Mouse (Mus musculus) hindbrain, embryonic 11.5 days (tissue): ENCODE data around the gene Wasf2. TPM values are rescaled to one million over a fixed set of nuclear protein-coding genes. Genes with fewer than 3 reads are reported as not detected.

Source experiments
- ATAC-seq: fragments of 200-750 bp; cut with Nextera tagmentation; 2 replicates; pipeline ENCODE4 v1.8.0; 2017; ENCODE audit warnings: mild to moderate bottlenecking, moderate TSS enrichment, moderate library complexity; ENCODE audit not compliant: low FRiP score
- DNase-seq: peaks from one replicate; pipeline ENCODE4 v3.0.0-alpha.2; 2015; ENCODE audit warnings: low spot score
- H3K27ac ChIP-seq: fragments of 300-500 bp; sonication (generic); 2 replicates; pipeline ENCODE4 v1.5.1; 2014; ENCODE audit warnings: mild to moderate bottlenecking, low read depth, low read length
- H3K27me3 ChIP-seq: fragments of 300-500 bp; sonication (generic); 2 replicates; pipeline ENCODE4 v1.6.1; 2014; ENCODE audit warnings: mild to moderate bottlenecking, low read length, moderate library complexity, mixed read lengths; ENCODE audit not compliant: control insufficient read depth, insufficient read depth
- H3K36me3 ChIP-seq: fragments of 300-500 bp; sonication (generic); 2 replicates; pipeline ENCODE4 v1.6.1; 2014; ENCODE audit warnings: mild to moderate bottlenecking, low read length, moderate library complexity, mixed read lengths; ENCODE audit not compliant: control insufficient read depth, insufficient read depth
- H3K4me1 ChIP-seq: fragments of 300-500 bp; sonication (generic); replicated peaks from 2 replicates; pipeline ENCODE4 v1.6.1; 2014; ENCODE audit warnings: low read length, mixed read lengths; ENCODE audit not compliant: control insufficient read depth, insufficient read depth
- H3K4me2 ChIP-seq: fragments of 300-500 bp; sonication (generic); replicated peaks from 2 replicates; pipeline ENCODE4 v1.6.1; 2014; ENCODE audit warnings: mild to moderate bottlenecking, low read depth, low read length
- H3K4me3 ChIP-seq: fragments of 300-500 bp; sonication (generic); 2 replicates; pipeline ENCODE4 v1.5.1; 2014; ENCODE audit warnings: low read depth, low read length
- H3K9ac ChIP-seq: fragments of 300-500 bp; sonication (generic); 2 replicates; pipeline ENCODE4 v1.6.1; 2014; ENCODE audit warnings: low read depth, low read length
- H3K9me3 ChIP-seq: fragments of 300-500 bp; sonication (generic); 2 replicates; pipeline ENCODE4 v1.6.1; 2016; ENCODE audit warnings: low read length; ENCODE audit not compliant: control insufficient read depth
- WGBS: fragments of 180-500 bp; shearing (Covaris S2); extraction: QIAGEN DNeasy Blood & Tissue Kit; methylation state at CpG from one replicate; pipeline ENCODE4 v1.1.7; 2014; 5-methylcytosine and 5-hydroxymethylcytosine counted together
- polyA plus RNA-seq: library from polyadenylated mRNA; unstranded; fragments of >200 nt; fragmentation: Nextera tagmentation; extraction: Ambion mirVana; gene quantifications from 2 replicates; pipeline ENCODE4 v1.2.1, GENCODE M21; 2014

Wasf2 gene
- polyA plus RNA-seq, 1 experiment from 2014 or later = 58.4 TPM

DNA sequence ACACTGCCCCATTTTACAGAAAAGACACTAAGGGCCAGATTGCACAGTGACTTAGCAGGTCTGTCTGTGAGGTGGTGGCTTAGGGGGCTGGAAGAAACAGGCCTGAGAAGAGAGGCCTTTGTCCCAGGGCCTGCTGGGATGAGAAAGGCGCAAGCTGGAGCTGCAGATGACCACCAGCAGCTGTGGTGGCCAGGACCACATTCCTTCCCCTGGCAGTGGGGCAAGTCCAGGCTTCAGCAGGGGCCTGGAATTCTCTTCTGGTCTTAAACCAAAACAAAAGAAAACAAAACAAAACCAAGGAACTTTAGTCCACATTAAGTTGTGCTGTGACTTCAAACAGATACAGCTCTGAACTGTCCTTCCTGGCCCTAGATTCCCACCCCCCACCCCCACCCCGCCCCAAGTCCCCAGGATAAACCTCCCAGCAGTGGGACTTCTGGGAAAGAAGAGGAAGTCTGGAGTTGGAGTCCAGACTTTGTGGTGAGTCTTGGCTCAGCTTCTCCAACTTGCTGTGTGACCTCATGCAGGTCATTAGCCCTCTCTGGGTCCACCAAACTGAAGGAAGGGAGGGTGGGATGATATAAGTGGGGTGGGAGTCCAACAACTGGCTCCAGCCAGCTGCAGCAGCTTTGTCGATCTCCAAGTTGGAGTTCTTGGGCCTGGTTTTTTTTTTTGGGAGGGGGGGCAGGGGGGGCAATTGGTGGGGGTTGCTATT lies 13.4 kb upstream of the Wasf2 start:
- ATAC-seq (no peak), DNase-seq (no peak)
- Histone ChIP-seq H3K4me1 (peaks cover 2% of the 10 kb centered on the region; the same call in 1 of the 2 replicates), H3K4me2 (no peak overlapping the region), H3K27me3 (no peaks in the 10 kb centered on the region), H3K4me3 (no peak overlapping the region), H3K36me3 (no peaks in the 10 kb centered on the region), H3K9me3 (no peaks in the 10 kb centered on the region), H3K27ac (peak overlapping the region; percentile 75), H3K9ac (no peak overlapping the region)
- 59% methylated on average over 3 of the region's 3 CpGs for whole genome bisulfite sequencing

GRCm38 (mm10) chr4:133117556-133118411 lies 12.5 kb upstream of the Wasf2 start:
- ATAC-seq (no peak), DNase-seq (peak; percentile 28)
- H3K27me3 ChIP-seq = no peaks in the 10 kb centered on the region
- no peak overlapping the region for H3K4me2 ChIP-seq
- peak overlapping the region; percentile 75 for H3K27ac ChIP-seq
- 31% methylated on average over 17 of the region's 18 CpGs for WGBS
- H3K9me3 ChIP-seq = no peaks in the 10 kb centered on the region
- no peaks in the 10 kb centered on the region for H3K36me3 ChIP-seq
- H3K4me3 ChIP-seq = no peak overlapping the region
- H3K4me1 ChIP-seq = peaks cover 2% of the 10 kb centered on the region; the same call in 1 of the 2 replicates
- H3K9ac ChIP-seq = no peak overlapping the region

GRCm38 (mm10) chr4:133118775-133119375 lies 11.4 kb upstream of the Wasf2 start:
- Histone ChIP-seq H3K4me2 (no peak overlapping the region), H3K27me3 (no peaks in the 10 kb centered on the region), H3K9me3 (no peaks in the 10 kb centered on the region), H3K4me1 (peaks cover 2% of the 10 kb centered on the region; the same call in 1 of the 2 replicates), H3K4me3 (no peak overlapping the region), H3K27ac (no peak overlapping the region), H3K36me3 (no peaks in the 10 kb centered on the region), H3K9ac (no peak overlapping the region)
- DNase-seq (no peak), ATAC-seq (no peak)
- WGBS = 90% methylated on average over 6 of the region's 6 CpGs

- ATAC-seq = no peak
- 86% methylated on average over 6 of the region's 6 CpGs for WGBS
- no peak overlapping the region for H3K9ac ChIP-seq
- H3K27ac ChIP-seq = no peak overlapping the region
- peaks cover 2% of the 10 kb centered on the region; the same call in 1 of the 2 replicates for H3K4me1 ChIP-seq
- H3K4me3 ChIP-seq = no peak overlapping the region
- H3K9me3 ChIP-seq = no peaks in the 10 kb centered on the region
- H3K36me3 ChIP-seq = no peaks in the 10 kb centered on the region
- no peak overlapping the region for H3K4me2 ChIP-seq
- H3K27me3 ChIP-seq = no peaks in the 10 kb centered on the region
- no peak for DNase-seq
Observed at GRCm38 (mm10) chr4:133119579-133119978, 10.7 kb upstream of the Wasf2 start.

DNA sequence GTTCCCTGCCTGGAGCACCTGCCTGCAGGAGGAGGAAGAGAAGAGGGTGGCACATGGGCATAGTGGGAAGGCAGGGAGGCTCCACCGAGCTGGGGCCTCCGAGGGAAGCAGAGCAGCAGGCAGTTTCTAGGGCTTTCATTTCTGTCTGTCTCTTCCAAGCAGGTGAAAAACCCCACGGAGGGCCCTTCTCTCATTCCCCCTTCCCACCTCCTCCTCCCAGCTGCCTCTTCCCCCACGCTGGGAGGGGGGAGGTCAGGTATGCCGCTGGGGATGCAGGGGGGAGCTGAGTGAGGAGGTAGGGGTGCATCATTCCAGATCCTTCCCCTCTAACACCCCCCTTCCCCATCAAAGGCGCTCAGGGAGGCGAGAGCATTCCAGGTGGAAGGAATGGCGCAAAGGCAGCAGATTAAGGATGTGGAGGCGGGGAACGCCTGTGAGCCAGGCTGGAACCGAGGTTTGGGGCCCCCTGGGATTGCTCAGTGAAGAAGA lies 9.4 kb upstream of the Wasf2 start:
- Histone ChIP-seq H3K27me3 (no peaks in the 10 kb centered on the region), H3K4me2 (no peak overlapping the region), H3K27ac (no peak overlapping the region), H3K36me3 (no peaks in the 10 kb centered on the region), H3K9me3 (no peaks in the 10 kb centered on the region), H3K4me3 (no peak overlapping the region), H3K9ac (0 out of 2 replicates have a peak overlapping the region, but pooled peaks have one; percentile 2), H3K4me1 (peaks cover 2% of the 10 kb centered on the region; the same call in 1 of the 2 replicates)
- ATAC-seq (no peak), DNase-seq (no peak)
- WGBS = 14% methylated on average over 11 of the region's 11 CpGs

GRCm38 (mm10) chr4:133121416-133121815 lies 8.9 kb upstream of the Wasf2 start:
- Histone ChIP-seq H3K27ac (no peak overlapping the region), H3K36me3 (no peaks in the 10 kb centered on the region), H3K9me3 (no peaks in the 10 kb centered on the region), H3K27me3 (no peaks in the 10 kb centered on the region), H3K4me2 (no peak overlapping the region), H3K4me3 (no peak overlapping the region), H3K9ac (no peak overlapping the region), H3K4me1 (peaks cover 2% of the 10 kb centered on the region; the same call in 1 of the 2 replicates)
- WGBS = 67% methylated on average over 1 of the region's 1 CpGs
- ATAC-seq = no peak
- no peak for DNase-seq

DNA sequence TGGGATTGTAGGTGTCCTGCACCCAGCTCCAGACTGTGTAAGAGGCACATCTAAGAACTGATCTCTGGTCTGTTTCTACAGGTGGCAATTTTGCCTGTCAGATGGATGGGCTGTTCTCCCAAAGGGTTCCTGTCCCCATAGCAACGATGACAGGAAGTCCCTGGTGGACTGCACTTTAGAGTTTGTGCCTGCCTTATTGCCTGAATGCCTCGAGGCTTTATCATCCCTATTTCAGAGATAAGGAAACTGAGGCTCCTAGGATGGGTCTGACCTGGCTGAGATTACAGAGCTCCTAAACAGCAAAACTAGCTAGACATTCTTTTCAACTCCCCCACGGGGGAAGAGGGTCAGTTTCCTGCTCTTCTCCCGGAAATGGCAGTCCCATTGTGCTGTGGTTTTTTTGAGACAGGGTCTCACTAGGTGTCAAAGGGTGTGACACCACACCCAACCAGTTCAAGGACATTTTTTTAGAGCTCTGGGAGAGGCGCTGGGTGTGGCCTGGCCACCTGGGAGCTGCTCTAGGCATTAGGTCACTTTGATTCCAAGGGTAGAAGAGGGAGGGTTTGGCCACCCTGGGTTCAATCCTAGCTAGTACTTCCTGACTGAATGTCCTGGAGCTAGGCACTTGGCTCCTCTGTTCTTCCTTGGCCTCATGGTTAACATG lies 8.2 kb upstream of the Wasf2 start:
- no peaks in the 10 kb centered on the region for H3K9me3 ChIP-seq
- no peak for DNase-seq
- no peak overlapping the region for H3K4me3 ChIP-seq
- H3K27me3 ChIP-seq = no peaks in the 10 kb centered on the region
- H3K36me3 ChIP-seq = no peaks in the 10 kb centered on the region
- no peak overlapping the region for H3K27ac ChIP-seq
- no peak overlapping the region for H3K4me2 ChIP-seq
- H3K4me1 ChIP-seq = peaks cover 2% of the 10 kb centered on the region; the same call in 1 of the 2 replicates
- 47% methylated on average over 5 of the region's 5 CpGs for WGBS
- H3K9ac ChIP-seq = no peak overlapping the region
- ATAC-seq = no peak

DNA sequence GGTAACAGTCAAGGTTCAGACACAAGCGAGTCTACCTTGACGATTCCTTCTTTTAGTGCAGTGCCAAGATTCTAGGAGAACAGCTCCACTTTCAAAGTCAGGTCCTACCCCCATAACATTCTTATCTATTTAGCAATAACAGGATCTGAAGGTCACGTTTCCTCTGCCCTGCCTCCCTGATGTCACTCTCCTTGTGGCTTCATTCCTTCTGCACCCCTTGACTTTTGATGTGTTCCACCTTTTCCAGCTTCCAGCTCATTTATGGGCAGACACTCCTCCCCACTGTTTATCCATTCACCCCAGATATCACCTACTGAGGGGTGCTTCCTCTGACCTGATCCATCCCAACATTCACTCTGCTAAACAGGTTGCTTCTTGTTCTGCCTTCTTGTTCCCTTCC lies 3.2 kb upstream of the Wasf2 start:
- no peak for DNase-seq
- H3K4me1 ChIP-seq = 0 out of 2 replicates have a peak, but pooled peaks cover 4% of the 10 kb centered on the region
- H3K36me3 ChIP-seq = no peaks in the 10 kb centered on the region
- H3K27ac ChIP-seq = no peak overlapping the region
- no peaks in the 10 kb centered on the region for H3K27me3 ChIP-seq
- H3K4me3 ChIP-seq = no peak overlapping the region
- H3K9ac ChIP-seq = no peak overlapping the region
- H3K9me3 ChIP-seq = no peaks in the 10 kb centered on the region
- no peak for ATAC-seq
- H3K4me2 ChIP-seq = no peak overlapping the region
- 84% methylated on average over 3 of the region's 3 CpGs for WGBS
